Mouse (Mus musculus) lung, adult 2 months (tissue): Measurements from ENCODE around the gene Hdac9.

Experiments
- CTCF ChIP-seq: fragments of 200-500 bp; IDR thresholded peaks from 2 replicates; pipeline ENCODE4 v1.5.1; 2011; ENCODE audit warnings: mild to moderate bottlenecking, low read length, control low read depth; ENCODE audit not compliant: insufficient read depth
- POLR2A ChIP-seq: fragments of 200-500 bp; IDR thresholded peaks from 2 replicates; pipeline ENCODE4 v1.6.1; 2011; ENCODE audit warnings: low read depth, mild to moderate bottlenecking, control low read depth, low read length, borderline replicate concordance; ENCODE audit errors: extremely low read depth

- no peak for TF ChIP-seq POLR2A
- TF ChIP-seq CTCF: no peak
Measured at GRCm38 (mm10) chr12:34259651-34260050, 657.2 kb downstream of the Hdac9 start.
